Mouse (Mus musculus): ENCODE data around the gene St6galnac1. TPM values are rescaled to one million over a fixed set of nuclear protein-coding genes. Genes with fewer than 3 reads are reported as not detected.

Gene St6galnac1
- polyA plus RNA-seq, 1 experiment from 2014 or later, result not detected

- Histone ChIP-seq H3K36me3 (ENCODE audit: control insufficient read depth, insufficient read depth, low read length) (no peaks in the 10 kb centered on the region), H3K27me3 (ENCODE audit: control insufficient read depth, insufficient read depth, low read length) (no peaks in the 10 kb centered on the region), H3K9me3 (ENCODE audit: control insufficient read depth, low read length) (no peaks in the 10 kb centered on the region), H3K9ac (ENCODE audit: low read length) (no peak overlapping the region), H3K4me3 (ENCODE audit: control insufficient read depth in 1 of 2, insufficient read depth in 1 of 2, low read depth in 1 of 2, low read length in 2 of 2) (no peak overlapping the region), H3K27ac (replicated peaks in 1 of 2; ENCODE audit: control insufficient read depth in 1 of 2, insufficient read depth in 1 of 2, low read depth in 2 of 2, low read length in 2 of 2) (no peak overlapping the region), H3K4me2 (ENCODE audit: low read length) (no peak overlapping the region), H3K4me1 (ENCODE audit: control insufficient read depth in 2 of 2, insufficient read depth in 2 of 2, low read length in 2 of 2) (no peaks in the 10 kb centered on the region)
- WGBS, result 81% methylated on average over 5 of the region's 5 CpGs
- ATAC-seq (ENCODE audit: insufficient number of reproducible peaks, insufficient read depth, low FRiP score, low read depth), result no peak
These were observed 52.2 kb downstream of the St6galnac1 start for GRCm38 (mm10) chr11:116723064-116723463.

- WGBS, result 59% methylated on average over 9 of the region's 9 CpGs
- H3K4me1 ChIP-seq (ENCODE audit: control insufficient read depth in 2 of 2, insufficient read depth in 2 of 2, low read length in 2 of 2), result no peaks in the 10 kb centered on the region
These were observed 53.6 kb downstream of the St6galnac1 start for GRCm38 (mm10) chr11:116721548-116722271.

DNA sequence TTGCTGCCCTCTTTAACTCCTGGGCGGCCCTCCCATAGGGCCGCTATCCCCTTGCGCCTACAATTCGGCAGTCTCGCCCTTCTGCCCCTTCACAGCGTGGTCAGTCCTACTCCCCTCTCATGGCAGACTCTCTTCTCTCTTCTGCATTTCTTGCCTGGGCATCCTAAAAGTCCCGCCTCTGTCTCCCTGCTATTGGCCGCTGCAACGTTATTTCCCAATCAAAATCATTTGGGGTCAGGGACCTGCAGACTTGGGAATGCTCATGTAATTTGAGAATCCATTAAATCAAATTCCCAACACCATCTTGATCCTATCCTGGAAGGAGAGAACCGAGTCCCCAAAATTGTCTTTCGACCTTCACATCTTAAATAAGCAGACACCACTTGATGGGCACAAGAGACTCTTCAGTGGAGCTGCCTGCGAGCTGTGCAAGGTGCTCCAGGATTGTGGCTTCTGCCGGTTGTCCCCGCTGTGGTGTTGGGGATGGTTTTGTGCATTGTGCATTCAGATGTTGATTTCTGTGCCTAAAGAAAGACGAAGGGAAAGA, 54.9 kb downstream of the St6galnac1 start:
- WGBS, result 85% methylated on average over 15 of the region's 15 CpGs
- H3K4me3 ChIP-seq (ENCODE audit: control insufficient read depth in 1 of 2, insufficient read depth in 1 of 2, low read depth in 1 of 2, low read length in 2 of 2), result no peak overlapping the region
- no peak for ATAC-seq (ENCODE audit: insufficient number of reproducible peaks, insufficient read depth, low FRiP score, low read depth)
- H3K27ac ChIP-seq (replicated peaks in 1 of 2; ENCODE audit: control insufficient read depth in 1 of 2, insufficient read depth in 1 of 2, low read depth in 2 of 2, low read length in 2 of 2), result no peak overlapping the region
- no peak overlapping the region for H3K4me2 ChIP-seq (ENCODE audit: low read length)
- no peak overlapping the region for H3K9ac ChIP-seq (ENCODE audit: low read length)
- H3K4me1 ChIP-seq (ENCODE audit: control insufficient read depth in 2 of 2, insufficient read depth in 2 of 2, low read length in 2 of 2), result no peaks in the 10 kb centered on the region
- no peaks in the 10 kb centered on the region for H3K36me3 ChIP-seq (ENCODE audit: control insufficient read depth, insufficient read depth, low read length)
- no peaks in the 10 kb centered on the region; the same call in 1 of the 2 replicates for H3K9me3 ChIP-seq (ENCODE audit: control insufficient read depth, low read length)
- H3K27me3 ChIP-seq (ENCODE audit: control insufficient read depth, insufficient read depth, low read length), result no peaks in the 10 kb centered on the region

More at GRCm38 (mm10) chr11:116721548-116722271, 53.6 kb downstream of the St6galnac1 start:
- Histone ChIP-seq H3K9me3 (ENCODE audit: control insufficient read depth, low read length) (no peaks in the 10 kb centered on the region), H3K4me3 (ENCODE audit: control insufficient read depth in 1 of 2, insufficient read depth in 1 of 2, low read depth in 1 of 2, low read length in 2 of 2) (no peak overlapping the region), H3K9ac (ENCODE audit: low read length) (no peak overlapping the region), H3K4me2 (ENCODE audit: low read length) (no peak overlapping the region), H3K36me3 (ENCODE audit: control insufficient read depth, insufficient read depth, low read length) (no peaks in the 10 kb centered on the region), H3K27me3 (ENCODE audit: control insufficient read depth, insufficient read depth, low read length) (no peaks in the 10 kb centered on the region), H3K27ac (replicated peaks in 1 of 2; ENCODE audit: control insufficient read depth in 1 of 2, insufficient read depth in 1 of 2, low read depth in 2 of 2, low read length in 2 of 2) (no peak overlapping the region)
- ATAC-seq (ENCODE audit: insufficient number of reproducible peaks, insufficient read depth, low FRiP score, low read depth), result no peak

Other genes starting within 250 kb of the St6galnac1 start
- 2.3 and 2.5 TPM in 2 replicates for gene Sphk1, start 244.6 kb downstream of the St6galnac1 start, polyA plus RNA-seq (2014; fragmentation: Nextera tagmentation; extraction: Ambion mirVana)
- gene Ube2o, start 194.1 kb downstream of the St6galnac1 start, polyA plus RNA-seq (2014; fragmentation: Nextera tagmentation; extraction: Ambion mirVana), result 14.4 and 17.1 TPM in 2 replicates
- gene Aanat, start 189.1 kb downstream of the St6galnac1 start, polyA plus RNA-seq (2014; fragmentation: Nextera tagmentation; extraction: Ambion mirVana), result 0.28 TPM in 1 of 2 replicates, not detected in the other
- 6.4 and 6.6 TPM in 2 replicates for gene Rhbdf2, start 148.5 kb downstream of the St6galnac1 start, polyA plus RNA-seq (2014; fragmentation: Nextera tagmentation; extraction: Ambion mirVana)
- gene Prcd, start 122.0 kb downstream of the St6galnac1 start, polyA plus RNA-seq (2014; fragmentation: Nextera tagmentation; extraction: Ambion mirVana), result 1.3 and 1.9 TPM in 2 replicates
- gene Cygb, start 121.2 kb downstream of the St6galnac1 start, polyA plus RNA-seq (2014; fragmentation: Nextera tagmentation; extraction: Ambion mirVana), result 5.8 and 6.7 TPM in 2 replicates
- gene Mxra7, start 52.5 kb upstream of the St6galnac1 start, polyA plus RNA-seq (2014; fragmentation: Nextera tagmentation; extraction: Ambion mirVana), result 15.0 and 16.7 TPM in 2 replicates
- gene Mettl23, start 67.8 kb upstream of the St6galnac1 start, polyA plus RNA-seq (2014; fragmentation: Nextera tagmentation; extraction: Ambion mirVana), result 70.9 and 79.2 TPM in 2 replicates
- gene Jmjd6, start 67.9 kb upstream of the St6galnac1 start, polyA plus RNA-seq (2014; fragmentation: Nextera tagmentation; extraction: Ambion mirVana), result 59.0 and 63.7 TPM in 2 replicates
- gene Mfsd11, start 76.9 kb upstream of the St6galnac1 start, polyA plus RNA-seq (2014; fragmentation: Nextera tagmentation; extraction: Ambion mirVana), result 31.9 and 39.7 TPM in 2 replicates
- 566 and 569 TPM in 2 replicates for gene Srsf2, start 77.6 kb upstream of the St6galnac1 start, polyA plus RNA-seq (2014; fragmentation: Nextera tagmentation; extraction: Ambion mirVana)
- 0.35 and 0.50 TPM in 2 replicates for gene Mgat5b, start 143.4 kb upstream of the St6galnac1 start, polyA plus RNA-seq (2014; fragmentation: Nextera tagmentation; extraction: Ambion mirVana)

Data from heart, embryonic 14.5 days (tissue).